Comparison of ENCODE assay signal across 14 mouse cellular contexts in the genomic region with DNA sequence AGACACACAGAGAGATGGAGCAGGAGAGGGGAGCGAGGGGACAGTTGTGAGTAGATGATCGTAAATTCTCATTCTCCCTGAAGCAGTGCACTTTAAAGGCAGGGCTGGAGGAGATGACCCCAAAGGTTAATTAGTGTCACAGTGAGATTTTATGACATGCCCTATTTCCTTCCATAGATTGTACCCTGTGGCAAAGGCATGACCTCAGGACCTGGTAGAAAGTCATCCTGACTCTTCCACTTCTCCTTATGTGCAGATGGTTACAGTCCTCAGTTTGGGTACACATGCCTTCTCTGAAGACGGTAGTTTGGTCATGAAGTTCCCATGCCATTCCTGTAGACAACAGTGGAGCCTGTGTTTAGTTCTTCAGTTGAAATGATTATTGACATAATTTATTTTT. TPM values are rescaled to one million over a fixed set of nuclear protein-coding genes. Genes with fewer than 3 reads are reported as not detected.
"Had no signal": no experiment of that assay in that cellular context is flagged by ENCODE, and none has a peak within 500 bp of the region (broad histone marks: within the 10 kb centered on the region; RNA-seq: fewer than 3 reads in every experiment).

No protein-coding gene starts in this region.

- H3K36me3 ChIP-seq: hindbrain, embryonic 15.5 days; limb, embryonic 12.5 days; liver, embryonic 13.5 days; midbrain, embryonic 12.5 days; stomach, embryonic 15.5 days had no signal

- DNase-seq: kidney, adult 2 months; kidney, postnatal 10 days; liver; liver, embryonic 13.5 days; liver, postnatal 0 days; retina, postnatal 1 day; thymus, adult 2 months; thymus, postnatal 25 days had no signal

- H3K9ac ChIP-seq: hindbrain, embryonic 15.5 days; limb, embryonic 12.5 days; liver, embryonic 13.5 days; liver, postnatal 0 days; midbrain, embryonic 12.5 days; stomach, embryonic 15.5 days had no signal

- H3K4me3 ChIP-seq: hindbrain, embryonic 15.5 days; limb, embryonic 12.5 days; liver, embryonic 13.5 days; midbrain, embryonic 12.5 days; stomach, embryonic 15.5 days had no signal

- H3K27me3 ChIP-seq: hindbrain, embryonic 15.5 days; limb, embryonic 12.5 days; liver, embryonic 13.5 days; midbrain, embryonic 12.5 days; stomach, embryonic 15.5 days had no signal

- H3K4me2 ChIP-seq: hindbrain, embryonic 15.5 days; limb, embryonic 12.5 days; liver, embryonic 13.5 days; midbrain, embryonic 12.5 days; stomach, embryonic 15.5 days had no signal

- ATAC-seq: liver, postnatal 0 days; midbrain, embryonic 16.5 days had no signal

- H3K27ac ChIP-seq: hindbrain, embryonic 15.5 days; limb, embryonic 12.5 days; liver, embryonic 13.5 days; midbrain, embryonic 12.5 days; stomach, embryonic 15.5 days had no signal

- H3K9me3 ChIP-seq: hindbrain, embryonic 15.5 days; limb, embryonic 12.5 days; liver, embryonic 13.5 days; midbrain, embryonic 12.5 days; stomach, embryonic 15.5 days had no signal

- H3K4me1 ChIP-seq: hindbrain, embryonic 15.5 days; limb, embryonic 12.5 days; liver, embryonic 13.5 days; midbrain, embryonic 12.5 days; stomach, embryonic 15.5 days had no signal

RNA-seq across cellular contexts. Expression of a gene that starts 42.3 kb away (rescaled TPM):
- total RNA-seq: megakaryocyte progenitor cell, adult 5-6 weeks had no signal
